Mouse (Mus musculus) NIH3T3 (cell line): ENCODE measurements at regions not wholly inside any gene's neighbourhood (a gene's known extent, or its start where the extent isn't known, plus 50 kb on each side); places are given as distances from the start of the nearest gene placed in this dataset.

Experiments used
- DNase-seq: peaks from one replicate; pipeline ENCODE4 v3.0.0-alpha.2; 2012; ENCODE audit warnings: low read depth

DNA sequence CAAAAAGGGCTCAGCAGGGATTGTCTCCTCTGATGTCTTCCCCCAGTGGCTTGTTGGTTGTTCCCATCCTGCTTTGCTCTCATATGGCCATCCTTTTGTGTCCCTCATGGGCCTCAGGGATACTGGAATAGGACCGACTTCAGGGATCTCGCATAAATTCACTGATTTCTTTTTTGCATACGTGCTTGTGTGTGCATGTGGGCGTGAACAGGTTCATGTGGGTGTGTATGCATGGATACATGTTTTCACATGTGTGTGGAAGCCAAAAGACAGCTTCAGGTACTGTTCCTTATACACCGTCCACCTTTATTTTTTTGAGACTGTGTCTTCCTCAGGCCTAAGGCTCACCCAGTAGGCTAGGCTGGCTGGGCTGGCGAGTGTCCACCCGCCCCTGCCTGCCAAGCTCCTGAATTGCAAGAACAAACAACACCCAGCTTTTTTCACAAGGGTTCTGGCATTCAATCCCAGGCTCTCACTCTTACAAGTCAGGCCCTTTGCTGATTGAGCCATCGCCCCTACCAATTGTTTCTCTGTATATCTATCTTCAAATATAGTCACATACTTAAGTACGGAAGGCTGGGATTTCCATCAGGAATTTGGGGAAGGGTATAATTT, 127.0 kb upstream of the Hmgn3 start:
- peak; percentile 4 for DNase-seq

DNA sequence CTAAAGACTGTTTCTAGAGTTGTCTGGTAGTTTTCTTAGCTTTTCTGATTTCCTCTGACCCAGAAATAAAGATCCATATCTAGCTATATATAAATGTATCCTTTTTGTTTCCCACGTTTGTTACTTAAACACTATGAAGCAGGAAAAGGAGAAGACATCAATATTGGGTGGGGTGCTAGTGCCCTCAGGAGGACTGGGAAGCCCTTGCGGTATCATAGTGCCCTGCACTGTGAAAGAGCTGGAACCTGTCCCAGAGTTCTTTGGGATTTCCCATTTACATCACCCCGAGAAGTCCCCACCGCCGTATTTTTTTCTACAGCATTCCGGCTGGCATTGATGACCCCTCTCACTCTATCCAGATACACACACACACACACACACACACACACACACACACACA, 119.3 kb upstream of the Hmgn3 start:
- peak; percentile 32 for DNase-seq

DNA sequence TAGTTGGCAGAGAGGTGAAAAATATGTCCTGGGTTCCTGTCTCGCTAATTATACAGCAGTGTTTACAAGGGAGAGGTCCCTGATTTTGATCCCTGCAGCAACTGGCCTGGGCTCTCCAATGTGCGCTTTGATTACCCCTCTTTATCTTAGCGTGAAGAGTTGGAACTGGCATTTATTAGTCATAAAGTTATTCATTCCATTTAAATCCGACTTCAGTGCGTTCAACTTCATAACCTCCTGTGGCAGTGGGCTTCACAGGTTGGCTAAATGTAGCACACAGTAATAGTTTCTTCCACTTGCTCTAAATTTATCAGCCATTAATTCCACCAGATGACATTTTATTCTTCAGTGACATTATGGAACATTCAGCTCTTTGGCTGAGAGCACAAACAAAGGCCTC, 113.0 kb upstream of the Hmgn3 start:
- DNase-seq, result no peak

DNA sequence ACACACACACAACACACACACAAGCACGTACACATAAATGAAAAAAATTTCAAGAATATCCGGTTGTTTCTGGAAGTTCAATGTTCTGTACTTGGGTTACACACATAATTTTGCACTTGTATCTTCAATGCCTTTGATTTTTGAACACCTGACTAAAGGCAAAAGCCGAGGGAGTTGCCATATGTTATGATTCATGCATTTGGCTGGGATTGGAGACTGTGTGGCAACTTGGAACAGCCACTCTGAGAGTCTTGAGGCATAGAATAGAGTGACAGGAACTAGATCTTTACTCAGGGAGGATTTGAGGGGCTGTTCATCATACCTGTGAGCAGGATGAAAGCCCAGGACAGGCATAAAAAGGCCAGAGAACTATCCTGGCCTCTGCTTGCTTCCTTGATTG, 112.5 kb upstream of the Hmgn3 start:
- peak; percentile 5 for DNase-seq

DNA sequence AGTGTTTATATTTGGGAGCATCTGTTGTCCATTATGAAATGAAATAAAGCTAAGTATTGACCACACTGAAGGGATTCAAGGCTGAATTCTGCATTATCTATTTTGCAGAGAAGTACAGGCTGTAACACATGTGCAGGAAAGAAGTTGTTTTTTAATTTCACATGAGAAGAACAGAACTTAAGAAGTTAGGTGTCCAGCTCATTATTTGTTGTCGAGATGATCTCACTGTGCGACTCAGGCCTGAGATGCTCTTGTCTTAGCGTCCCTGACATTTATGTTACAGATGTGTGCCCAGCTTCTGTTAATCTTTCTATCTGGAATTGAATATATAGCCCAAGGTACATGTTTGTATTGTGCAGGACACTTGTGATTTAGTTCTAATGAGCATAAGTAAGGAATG, 112.0 kb upstream of the Hmgn3 start:
- DNase-seq, result peak; percentile 38

DNA sequence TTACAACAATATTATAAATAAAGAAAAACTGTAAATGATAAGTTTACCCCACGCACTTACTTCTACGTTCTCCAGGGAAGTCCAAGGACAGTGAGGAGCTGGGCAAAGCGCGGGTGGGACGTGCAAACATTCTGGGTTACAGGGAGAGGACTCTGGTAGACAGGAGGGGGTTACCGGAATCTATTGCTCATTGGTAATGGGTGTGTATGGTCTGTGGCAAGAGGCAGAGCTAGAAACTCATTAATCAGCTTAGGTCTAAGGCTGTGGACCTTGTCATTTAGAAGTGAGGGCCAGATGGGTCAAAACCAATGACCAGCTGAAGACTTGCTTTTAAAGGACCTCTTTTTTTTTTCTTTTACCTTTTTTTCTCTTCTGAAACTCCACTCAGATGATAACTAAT, 107.9 kb upstream of the Hmgn3 start:
- no peak for DNase-seq

DNA sequence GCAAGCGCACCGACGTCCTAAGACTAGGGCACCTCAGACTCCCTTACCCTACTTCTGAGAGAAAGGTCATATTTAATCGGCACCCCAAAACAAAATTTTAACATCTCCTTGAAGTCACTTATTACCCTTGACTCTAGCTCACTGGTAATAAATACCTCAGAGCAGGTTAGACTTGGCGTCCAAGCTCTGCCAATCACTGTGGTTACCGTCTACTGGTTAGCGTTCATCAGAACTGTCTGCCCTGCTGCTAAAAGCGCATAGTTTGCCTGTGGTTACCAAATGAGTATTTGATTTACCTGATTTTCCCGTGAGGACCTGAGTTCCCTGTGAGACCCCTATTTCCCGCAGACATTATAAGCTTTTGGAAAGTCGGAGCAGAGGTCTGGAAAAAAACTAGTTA, 107.3 kb upstream of the Hmgn3 start:
- DNase-seq, result no peak

DNA sequence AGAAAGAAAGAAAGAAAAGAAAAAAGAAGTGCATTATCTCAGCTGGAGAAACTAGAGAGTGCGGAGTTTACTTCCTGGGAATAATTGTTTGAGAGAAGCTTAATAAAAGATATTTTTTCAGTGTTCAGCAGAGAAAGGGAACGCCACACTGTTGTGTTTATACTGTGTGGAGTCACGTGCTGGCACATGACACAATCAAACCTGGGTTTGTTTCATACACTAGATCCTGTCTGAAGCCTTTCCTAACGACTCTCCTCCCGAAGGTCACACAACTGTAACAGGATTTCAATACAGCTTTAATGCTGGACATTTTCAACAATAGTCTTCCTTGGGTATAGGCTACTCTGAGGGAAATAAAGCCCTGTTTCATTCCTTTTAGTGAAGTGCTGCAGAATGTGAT, 105.3 kb upstream of the Hmgn3 start:
- no peak for DNase-seq

DNA sequence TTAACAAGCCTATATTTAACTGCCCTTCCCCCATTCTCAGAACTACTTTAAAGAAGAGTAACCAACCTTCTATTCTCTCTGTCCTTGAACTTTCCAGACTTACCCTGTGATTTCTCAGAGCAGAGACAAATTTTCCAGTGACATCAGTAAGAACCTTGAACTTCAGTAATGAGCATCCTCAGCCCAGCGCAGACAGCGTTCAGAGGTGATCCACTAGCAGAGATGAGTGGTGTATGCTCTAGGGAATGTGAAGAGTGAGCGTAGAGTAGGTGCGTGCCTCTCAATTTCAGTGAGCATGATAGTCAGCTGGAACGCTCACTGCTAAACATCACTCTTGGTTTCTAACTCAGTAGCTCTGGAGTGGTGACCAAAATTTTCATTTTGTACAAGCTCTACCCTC, 103.4 kb upstream of the Hmgn3 start:
- DNase-seq, result no peak

DNA sequence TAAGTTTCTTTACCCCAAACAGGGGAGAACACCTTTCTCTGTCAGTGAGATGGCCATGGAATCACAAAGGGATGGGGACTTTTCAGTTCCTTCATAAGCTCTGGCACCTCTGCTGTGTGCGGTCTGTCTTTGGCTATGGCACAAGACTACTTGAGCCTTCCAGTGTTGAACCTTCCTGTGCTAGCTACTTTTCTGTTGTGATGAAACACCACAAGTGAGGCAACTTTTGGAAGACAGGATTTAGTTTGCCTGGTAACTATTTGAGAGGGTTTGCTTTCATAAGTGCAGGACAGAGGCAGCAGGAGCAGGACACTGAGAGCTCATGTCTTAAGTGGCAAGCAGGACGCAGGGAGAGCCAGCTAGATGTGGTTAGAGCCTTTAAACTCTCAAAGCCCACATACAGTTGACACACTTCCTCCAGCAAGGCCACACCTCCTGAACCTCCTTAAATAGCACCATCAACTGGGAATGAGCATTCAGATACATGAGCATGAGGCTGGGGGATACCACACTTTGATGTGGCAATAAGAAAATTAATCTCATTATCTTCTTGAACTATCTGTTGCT, 101.8 kb upstream of the Hmgn3 start:
- no peak for DNase-seq

DNA sequence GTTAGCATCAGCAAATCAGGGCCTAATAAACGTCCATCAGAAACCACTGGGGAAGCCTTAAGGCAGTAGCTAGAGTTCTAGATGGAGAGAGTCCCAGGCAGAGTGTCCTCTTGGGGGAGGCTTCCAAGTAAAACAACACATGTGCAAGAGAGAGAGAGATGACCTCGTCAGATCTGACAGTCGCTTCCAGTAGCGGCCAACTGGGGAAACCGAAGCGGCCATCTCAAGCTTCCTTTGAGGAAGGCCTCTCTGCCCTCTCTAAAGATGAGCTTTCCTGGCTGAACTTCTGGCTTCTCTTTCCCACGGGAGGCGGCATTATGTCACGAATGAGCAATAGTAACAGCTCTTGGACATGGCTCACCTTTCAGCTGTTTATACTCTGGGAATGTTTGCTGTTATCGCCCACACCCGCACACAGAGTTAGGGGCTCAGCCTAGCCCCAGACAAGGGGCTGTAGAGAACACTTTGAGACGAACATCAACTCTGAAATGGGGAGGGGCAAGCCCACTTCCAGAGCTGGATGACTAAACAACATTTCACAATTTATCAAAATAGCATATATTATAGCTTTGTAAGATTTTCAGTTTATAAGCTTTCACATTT, 100.7 kb upstream of the Hmgn3 start:
- DNase-seq, result no peak

DNA sequence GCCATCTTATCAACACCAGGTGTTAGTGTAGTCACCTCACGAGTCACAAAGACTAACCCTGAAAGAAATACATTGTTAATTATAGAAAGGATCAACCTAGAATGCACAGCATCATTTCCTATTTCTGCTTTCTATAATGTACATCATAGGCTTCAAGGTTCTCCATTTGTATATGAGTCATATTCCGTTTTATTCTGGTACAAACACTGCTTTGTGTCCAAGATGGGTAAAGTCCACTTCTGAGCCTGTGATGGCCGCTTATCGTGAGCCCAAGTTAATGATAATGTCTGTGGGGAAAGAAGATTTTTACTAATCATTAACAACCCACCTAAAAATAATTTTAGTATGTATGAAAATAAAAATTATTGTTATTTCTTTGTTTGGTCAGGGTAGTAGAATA, 94.6 kb upstream of the Hmgn3 start:
- DNase-seq, result no peak

DNA sequence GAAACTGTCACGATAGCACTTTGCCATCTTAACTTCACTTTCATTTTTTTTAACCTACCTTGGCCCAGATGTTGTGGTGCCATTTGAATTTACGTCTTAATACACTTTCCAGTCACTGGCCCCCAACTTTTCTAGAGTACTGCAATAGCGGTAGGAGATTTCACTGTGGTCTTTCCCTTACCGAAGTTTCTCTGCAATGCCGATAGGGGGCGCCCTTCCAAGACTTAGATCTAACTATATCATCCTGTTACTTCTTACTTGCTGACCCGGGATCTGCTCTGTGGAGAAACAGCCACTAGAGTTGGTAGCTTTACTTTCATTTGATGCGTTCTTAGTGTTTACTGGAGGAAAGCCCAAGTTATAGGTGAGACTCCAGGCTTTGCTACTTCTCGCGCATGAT, 92.6 kb upstream of the Hmgn3 start:
- DNase-seq, result no peak

DNA sequence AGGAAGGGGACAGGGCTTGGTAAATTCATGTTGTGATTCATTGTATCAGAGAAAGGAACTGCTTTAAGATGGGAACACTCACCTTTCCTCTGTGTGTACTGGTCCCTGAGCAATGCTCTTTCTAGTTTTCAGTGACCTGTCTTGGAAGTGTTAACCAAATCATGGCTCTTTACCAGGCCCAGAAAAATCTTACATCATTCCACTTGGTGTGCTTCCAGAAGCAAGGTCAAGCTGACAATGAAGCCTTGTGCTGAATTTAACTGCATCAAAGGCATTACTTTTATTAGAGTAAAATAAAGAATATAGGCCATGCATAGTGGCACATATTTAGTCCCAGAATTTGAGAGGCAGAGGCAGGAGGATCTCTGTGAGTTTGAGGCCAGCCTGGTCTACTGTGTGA, 75.4 kb upstream of the Hmgn3 start:
- peak; percentile 9 for DNase-seq

DNA sequence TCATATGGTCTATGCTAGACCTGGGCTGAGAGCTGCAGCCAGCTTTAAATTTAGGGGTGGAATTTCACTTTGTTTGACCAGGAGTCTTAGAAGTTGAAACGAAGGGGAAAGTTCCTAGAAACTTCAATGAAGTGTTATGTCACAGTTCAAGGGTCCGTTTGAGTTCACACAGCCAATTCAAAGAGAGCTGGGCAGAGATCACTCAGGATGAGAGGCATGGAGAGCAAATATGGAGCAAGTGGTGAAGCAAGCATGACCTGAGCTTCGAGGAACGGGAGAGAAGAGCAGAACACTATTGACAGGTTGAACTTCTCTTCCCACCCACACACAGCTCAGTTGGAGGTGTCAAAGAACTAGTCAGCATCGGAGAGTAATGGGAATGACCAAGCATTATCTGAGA, 56.1 kb upstream of the Hmgn3 start:
- DNase-seq, result no peak

DNA sequence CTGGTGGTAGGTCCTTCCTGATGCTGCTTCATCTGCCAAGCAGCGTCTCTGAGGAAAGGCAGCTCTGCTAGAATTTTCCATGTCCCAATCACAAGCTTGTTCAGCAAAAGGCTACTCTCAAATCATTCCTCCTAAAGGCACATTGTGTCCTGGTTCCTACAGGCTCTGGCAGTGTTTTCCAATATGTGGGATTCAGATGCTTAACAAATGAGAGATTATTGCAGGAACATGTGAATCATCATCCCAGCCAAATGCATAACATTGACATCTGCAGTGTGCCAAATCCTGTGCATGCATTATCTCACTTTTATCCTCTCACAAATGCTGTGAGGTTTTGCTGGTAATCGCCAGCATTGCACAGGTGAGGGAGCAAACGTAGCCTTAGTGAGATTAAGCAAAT, 53.3 kb upstream of the Hmgn3 start:
- no peak for DNase-seq

DNA sequence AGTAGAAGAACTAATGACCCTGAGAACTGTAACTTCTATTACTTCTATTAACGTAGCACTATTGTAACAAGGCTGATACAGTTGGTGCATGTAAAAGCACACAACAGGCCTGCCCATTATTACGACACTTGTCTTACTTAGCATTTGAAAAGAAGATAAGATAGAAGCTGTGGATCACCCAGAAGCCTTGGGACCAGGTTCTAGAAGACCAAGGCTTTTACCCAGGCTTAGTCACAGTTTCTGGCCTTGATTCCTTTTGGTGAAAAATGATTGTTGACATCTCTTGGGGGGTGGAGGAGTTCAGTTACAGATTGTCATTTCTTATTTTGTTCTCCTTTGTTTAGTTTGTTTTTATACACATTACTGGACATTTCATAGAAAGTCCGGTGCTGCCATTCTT, 52.7 kb upstream of the Hmgn3 start:
- no peak for DNase-seq

DNA sequence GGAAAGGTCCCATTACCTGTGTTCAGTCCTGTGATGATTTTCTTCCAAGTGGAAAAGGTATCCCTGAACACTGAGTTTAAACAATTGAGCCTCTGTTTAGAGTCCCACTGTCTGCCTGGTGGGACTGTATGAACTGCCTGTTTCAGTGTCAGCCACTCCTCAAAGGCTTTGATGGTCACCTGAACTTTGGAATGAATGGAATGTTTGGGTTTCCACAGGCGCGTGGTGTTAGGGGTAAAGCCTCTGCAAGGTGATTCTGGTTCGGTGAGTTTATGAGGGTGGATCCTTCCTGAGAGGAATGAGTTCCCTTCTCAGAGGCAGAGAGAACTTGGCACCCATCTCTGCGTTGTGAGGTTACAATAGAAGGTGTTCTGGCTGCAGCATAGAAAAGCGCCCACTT, 50.5 kb upstream of the Hmgn3 start:
- DNase-seq, result no peak
